Mouse (Mus musculus) intestine, postnatal 0 days (tissue): ENCODE results near the gene H2-T22. TPM values are rescaled to one million over a fixed set of nuclear protein-coding genes. Genes with fewer than 3 reads are reported as not detected.
"Not testable (repeated sequence)": the region's sequence is repeated elsewhere in the genome, so short reads cannot be mapped to it uniquely, and the experiment has no call there.

Experiments
- ATAC-seq: fragments of 200-750 bp; cut with Nextera tagmentation; 2 replicates; pipeline ENCODE4 v1.8.0; 2017; ENCODE audit warnings: mild to moderate bottlenecking, moderate TSS enrichment, moderate library complexity
- H3K27ac ChIP-seq: fragments of 300-500 bp; sonication (generic); 2 replicates; pipeline ENCODE4 v1.5.1; 2014; ENCODE audit warnings: mild to moderate bottlenecking, low read depth, low read length, moderate library complexity
- H3K27me3 ChIP-seq: fragments of 300-500 bp; sonication (generic); replicated peaks from 2 replicates; pipeline ENCODE4 v1.6.1; 2014; ENCODE audit warnings: low read length, mixed read lengths; ENCODE audit not compliant: control insufficient read depth, insufficient read depth
- H3K36me3 ChIP-seq: fragments of 300-500 bp; sonication (generic); 2 replicates; pipeline ENCODE4 v1.6.1; 2014; ENCODE audit warnings: mild to moderate bottlenecking, moderate library complexity; ENCODE audit not compliant: control insufficient read depth, insufficient read depth
- H3K4me1 ChIP-seq: fragments of 300-500 bp; sonication (generic); replicated peaks from 2 replicates; pipeline ENCODE4 v1.6.1; 2014; ENCODE audit warnings: antibody characterized with exemption, low read length, mixed read lengths; ENCODE audit not compliant: control insufficient read depth, insufficient read depth
- H3K4me2 ChIP-seq: fragments of 300-500 bp; sonication (generic); replicated peaks from 2 replicates; pipeline ENCODE4 v1.6.1; 2014; ENCODE audit warnings: low read depth, mild to moderate bottlenecking, moderate library complexity
- H3K4me3 ChIP-seq: fragments of 300-500 bp; sonication (generic); 2 replicates; pipeline ENCODE4 v1.5.1; 2014; ENCODE audit warnings: low read depth, low read length
- H3K9ac ChIP-seq: fragments of 300-500 bp; sonication (generic); 2 replicates; pipeline ENCODE4 v1.6.1; 2014; ENCODE audit warnings: mild to moderate bottlenecking, low read depth, low read length
- H3K9me3 ChIP-seq: fragments of 300-500 bp; sonication (generic); 2 replicates; pipeline ENCODE4 v1.6.1; 2016; ENCODE audit warnings: mixed run types; ENCODE audit not compliant: control insufficient read depth
- CTCF ChIP-seq: sonication (generic); IDR thresholded peaks from 2 replicates; pipeline ENCODE4 v1.5.1; 2016; ENCODE audit warnings: low read depth, mild to moderate bottlenecking, control low read depth, antibody characterized with exemption, moderate library complexity
- WGBS: fragments of 180-500 bp; shearing (Covaris S2); extraction: QIAGEN DNeasy Blood & Tissue Kit; methylation state at CpG from one replicate; pipeline ENCODE4 v1.1.7; 2014; 5-methylcytosine and 5-hydroxymethylcytosine counted together
- polyA plus RNA-seq: library from polyadenylated mRNA; unstranded; fragments of >200 nt; fragmentation: Nextera tagmentation; extraction: Ambion mirVana; gene quantifications from 2 replicates; pipeline ENCODE4 v1.2.1, GENCODE M21; 2015

Gene H2-T22
- polyA plus RNA-seq, 1 experiment from 2014 or later: 21.2 TPM

DNA sequence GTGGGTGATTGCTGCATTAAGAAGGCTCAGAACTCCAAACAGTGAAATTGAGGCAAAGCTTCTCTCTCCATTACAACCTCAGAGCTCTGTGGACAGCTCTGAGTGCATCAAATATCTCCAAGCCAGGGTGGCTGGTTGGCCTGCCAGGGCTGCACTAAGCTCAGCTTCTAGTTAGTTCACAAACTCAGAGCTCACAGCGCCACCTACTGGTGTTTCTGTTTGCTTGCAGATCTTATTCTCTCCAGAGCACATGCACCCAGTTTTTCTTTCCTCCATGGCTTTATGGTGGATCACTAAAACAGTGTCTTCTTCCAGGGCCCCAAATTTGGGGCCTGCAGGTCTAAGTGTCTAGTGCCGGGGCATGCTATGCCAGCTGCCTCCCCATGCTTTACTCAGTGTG lies 18.3 kb upstream of the H2-T22 start:
- Histone ChIP-seq H3K9me3 (no peaks in the 10 kb centered on the region), H3K9ac (no peak overlapping the region), H3K36me3 (no peaks in the 10 kb centered on the region), H3K4me2 (no peak overlapping the region), H3K27me3 (no peaks in the 10 kb centered on the region), H3K4me1 (no peaks in the 10 kb centered on the region), H3K27ac (no peak overlapping the region), H3K4me3 (no peak overlapping the region)
- ATAC-seq: no peak
- 26% methylated on average over 2 of the region's 2 CpGs for WGBS
- peak; percentile 86 for TF ChIP-seq CTCF

DNA sequence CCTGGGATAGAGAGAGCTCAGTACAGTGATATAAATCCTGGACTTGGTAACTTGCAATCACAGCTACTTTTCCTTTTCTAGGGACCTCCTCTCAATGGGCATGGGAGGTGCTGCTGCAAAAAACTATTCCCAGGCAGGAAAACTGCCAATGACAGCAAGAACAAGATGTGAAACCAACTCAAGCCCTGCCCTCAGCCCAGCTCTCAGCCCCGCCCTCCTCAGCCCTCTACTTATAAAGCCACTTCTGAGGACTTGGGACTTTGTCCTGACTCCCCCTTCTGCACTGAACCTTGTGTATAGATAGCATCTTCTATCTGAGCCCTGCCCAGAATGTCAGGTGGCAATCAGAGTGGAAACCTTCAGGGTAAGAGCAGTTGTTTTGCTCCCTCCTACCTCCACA lies 15.8 kb upstream of the H2-T22 start, which contains the start of gene Gm11127:
Gene Gm11127 (minus strand): TSS at position 10 of the 400 bp plus-strand sequence.
- not testable (repeated sequence) for H3K4me3 ChIP-seq, H3K4me1 ChIP-seq, H3K9me3 ChIP-seq, H3K27me3 ChIP-seq, H3K27ac ChIP-seq, H3K9ac ChIP-seq, H3K36me3 ChIP-seq
- WGBS: 40% methylated on average over 1 of the region's 1 CpGs
- peak within 1 kb of the TSS; percentile 56 for H3K4me2 ChIP-seq
- peak; percentile 98 for ATAC-seq

- H3K4me2 ChIP-seq: peak overlapping the region; percentile 56
- H3K4me1 ChIP-seq, H3K9me3 ChIP-seq, H3K36me3 ChIP-seq, H3K4me3 ChIP-seq, H3K27ac ChIP-seq, H3K27me3 ChIP-seq, ATAC-seq, H3K9ac ChIP-seq: not testable (repeated sequence)
- WGBS: 87% methylated on average over 23 of the region's 25 CpGs
Observed at GRCm38 (mm10) chr17:36057927-36058326, 15.4 kb upstream of the H2-T22 start.

DNA sequence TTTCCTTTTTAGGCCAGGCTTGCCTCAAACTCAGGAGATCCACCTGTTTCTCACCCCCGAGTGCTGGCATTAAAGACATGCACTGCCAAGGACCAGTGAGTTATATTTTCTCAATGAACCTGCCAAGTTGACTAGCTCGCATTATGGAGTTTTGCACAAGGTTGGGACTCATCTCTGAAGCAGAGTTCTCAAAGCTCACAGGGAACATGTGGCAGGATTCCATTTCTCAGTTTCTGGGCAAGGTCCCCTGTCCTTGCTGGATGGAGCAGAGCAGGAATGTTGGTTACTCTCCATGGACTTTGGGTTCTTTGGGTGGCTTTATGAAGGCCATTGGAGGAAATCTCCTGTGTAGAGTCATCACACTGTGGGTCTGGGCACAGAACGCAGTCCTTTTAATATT lies 739 bp upstream of the H2-T22 start:
- H3K27ac ChIP-seq: peak overlapping the region; percentile 15; the same call in 1 of the 2 replicates
- ATAC-seq: no peak
- no peak for TF ChIP-seq CTCF
- H3K9ac ChIP-seq: peak overlapping the region; percentile 34
- H3K4me3 ChIP-seq: peak overlapping the region; percentile 42
- H3K4me2 ChIP-seq: peak overlapping the region; percentile 82
- no peaks in the 10 kb centered on the region for H3K4me1 ChIP-seq
- H3K9me3 ChIP-seq: no peaks in the 10 kb centered on the region
- no peaks in the 10 kb centered on the region for H3K36me3 ChIP-seq
- no peaks in the 10 kb centered on the region for H3K27me3 ChIP-seq
- 84% methylated on average over 3 of the region's 3 CpGs for WGBS

- H3K36me3 ChIP-seq, H3K9me3 ChIP-seq, H3K27me3 ChIP-seq, H3K4me1 ChIP-seq, H3K27ac ChIP-seq: not testable (repeated sequence)
- peak; percentile 69 for ATAC-seq
- H3K4me3 ChIP-seq: peak overlapping the region; percentile 42
- 1% methylated on average over 19 of the region's 19 CpGs for WGBS
- peak overlapping the region; percentile 17; the same call in 1 of the 2 replicates for H3K9ac ChIP-seq
- H3K4me2 ChIP-seq: peak overlapping the region; percentile 82
Observed at GRCm38 (mm10) chr17:36042055-36042454, 492 bp downstream of the H2-T22 start.

GRCm38 (mm10) chr17:36040604-36041003 lies 1.9 kb downstream of the H2-T22 start:
- not testable (repeated sequence) for H3K4me2 ChIP-seq, H3K9ac ChIP-seq, H3K27ac ChIP-seq, H3K27me3 ChIP-seq, H3K9me3 ChIP-seq, H3K4me1 ChIP-seq, ATAC-seq, H3K36me3 ChIP-seq, H3K4me3 ChIP-seq
- WGBS: 95% methylated on average over 2 of the region's 2 CpGs

DNA sequence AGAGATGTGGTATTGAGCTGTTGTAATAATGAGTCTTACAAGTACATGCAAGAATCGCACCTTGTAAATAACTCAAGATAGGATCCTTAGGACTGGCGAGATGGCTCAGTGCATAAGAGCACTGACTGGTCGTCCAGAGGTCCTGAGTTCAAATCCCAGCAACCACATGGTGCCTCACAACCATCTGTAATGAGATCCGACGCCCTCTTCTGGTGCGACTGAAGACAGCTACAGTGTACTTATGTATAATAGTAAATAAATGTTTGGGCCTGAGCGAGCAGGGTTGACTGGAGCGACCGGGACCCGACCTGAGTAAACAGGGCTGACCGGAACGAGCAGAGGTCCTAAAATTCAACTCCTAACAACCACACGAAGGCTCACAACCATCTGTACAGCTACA lies 6.4 kb downstream of the H2-T22 start:
- H3K27ac ChIP-seq, ATAC-seq, H3K4me1 ChIP-seq, H3K36me3 ChIP-seq, H3K9me3 ChIP-seq, H3K27me3 ChIP-seq, H3K9ac ChIP-seq, H3K4me2 ChIP-seq, H3K4me3 ChIP-seq: not testable (repeated sequence)
- 85% methylated on average over 13 of the region's 13 CpGs for WGBS
